Mouse (Mus musculus): ENCODE results near the gene Gm10401.
"Not testable (repeated sequence)": the region's sequence is repeated elsewhere in the genome, so short reads cannot be mapped to it uniquely, and the experiment has no call there.

Gm10401 gene

DNA sequence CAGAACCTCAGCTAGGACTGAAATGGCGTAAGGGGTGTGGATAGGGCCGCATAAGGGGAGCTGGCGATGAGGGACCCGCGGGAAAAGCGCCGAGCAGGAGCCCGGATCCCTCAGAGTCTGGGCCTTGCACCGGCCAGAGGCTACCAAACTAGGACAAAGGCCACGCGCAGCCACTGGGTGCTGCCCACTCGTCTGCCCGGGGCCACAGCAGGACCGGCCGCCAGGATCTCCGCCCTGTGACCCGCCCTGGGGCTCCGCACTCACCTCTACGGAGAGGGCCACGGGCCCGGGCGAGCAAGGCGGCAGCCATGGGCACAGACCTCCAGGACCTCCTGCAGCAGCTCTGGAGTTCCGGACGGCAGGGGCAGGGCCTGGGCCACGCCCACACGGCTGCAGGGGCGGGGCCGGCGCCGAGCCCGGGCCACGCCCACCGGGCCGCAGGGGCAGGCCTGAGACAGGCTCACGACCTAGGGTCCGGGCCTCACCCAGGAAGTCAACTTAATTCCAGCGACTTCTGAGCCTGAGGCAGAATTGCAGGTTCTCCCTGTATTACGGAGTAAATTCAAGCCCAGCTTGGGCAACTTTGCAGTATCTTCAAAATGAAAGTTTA, 21.0 kb upstream of the Gm10401 start, which contains the start of gene Acads:
Acads (minus strand) TSS at position 386 of the 610 bp plus-strand sequence.
- in situ Hi-C loops (cut with MboI, MseI) = no loop called here

DNA sequence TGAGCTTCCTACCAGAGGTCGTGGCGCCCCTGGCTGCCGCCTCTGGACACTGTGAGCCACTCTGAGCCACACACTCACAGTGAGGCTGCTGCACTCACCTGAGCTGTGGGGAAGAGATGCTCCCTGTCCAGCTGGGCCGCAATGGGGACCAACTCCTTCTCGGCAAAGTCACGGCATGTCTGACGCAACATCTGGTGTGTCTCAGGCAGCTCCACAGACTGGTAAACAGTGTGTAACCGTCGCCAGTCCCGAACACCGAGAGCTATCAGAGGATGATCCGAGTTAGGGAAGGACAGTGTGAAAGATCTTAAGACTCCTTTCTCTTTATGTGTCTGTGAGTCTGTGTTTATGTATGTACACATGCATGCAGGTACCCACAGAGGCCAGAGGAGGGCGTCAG, 19.4 kb upstream of the Gm10401 start:
- in situ Hi-C loops (cut with MboI, MseI) = no loop called here

DNA sequence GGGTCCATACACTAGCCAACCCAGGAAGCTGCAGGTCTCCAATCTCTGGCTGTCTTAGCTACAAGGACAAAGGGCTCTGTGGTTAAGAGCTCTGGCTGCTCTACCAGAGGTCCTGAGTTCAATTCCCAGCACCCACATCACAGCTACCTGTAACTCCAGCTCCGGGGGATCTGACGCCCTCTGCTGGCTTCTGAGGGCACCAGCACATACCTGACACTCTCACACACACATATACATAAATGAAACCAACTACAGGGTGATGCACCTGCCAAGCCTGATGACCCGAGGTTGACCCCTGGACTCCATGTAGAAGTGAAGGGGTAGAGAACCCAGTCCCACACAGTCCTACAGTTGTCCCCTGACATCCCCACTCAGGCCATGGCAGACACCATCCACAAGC, 18.3 kb upstream of the Gm10401 start:
- in situ Hi-C loops (cut with MboI, MseI) = no loop called here

DNA sequence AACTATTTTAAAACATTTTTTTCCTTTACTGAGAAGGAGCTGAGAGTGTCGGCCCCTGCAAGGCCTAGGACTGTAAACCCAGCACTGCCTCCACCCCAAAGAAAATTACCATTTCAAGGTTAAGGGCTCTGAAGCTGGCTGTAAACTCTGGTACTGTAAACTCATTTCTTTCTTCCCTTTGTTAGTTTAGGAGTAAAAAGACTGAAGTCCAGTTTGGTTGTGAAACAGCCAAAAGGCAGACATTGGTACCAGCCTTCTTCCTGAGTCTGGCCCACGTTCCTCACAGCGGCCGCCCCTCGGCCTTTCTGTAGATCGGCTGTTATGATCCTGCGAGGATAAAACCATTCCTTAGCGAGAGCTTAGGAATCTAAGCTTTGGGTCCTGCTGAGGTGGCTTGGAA, 16.4 kb upstream of the Gm10401 start:
- in situ Hi-C loops (cut with MboI, MseI) = no loop called here

DNA sequence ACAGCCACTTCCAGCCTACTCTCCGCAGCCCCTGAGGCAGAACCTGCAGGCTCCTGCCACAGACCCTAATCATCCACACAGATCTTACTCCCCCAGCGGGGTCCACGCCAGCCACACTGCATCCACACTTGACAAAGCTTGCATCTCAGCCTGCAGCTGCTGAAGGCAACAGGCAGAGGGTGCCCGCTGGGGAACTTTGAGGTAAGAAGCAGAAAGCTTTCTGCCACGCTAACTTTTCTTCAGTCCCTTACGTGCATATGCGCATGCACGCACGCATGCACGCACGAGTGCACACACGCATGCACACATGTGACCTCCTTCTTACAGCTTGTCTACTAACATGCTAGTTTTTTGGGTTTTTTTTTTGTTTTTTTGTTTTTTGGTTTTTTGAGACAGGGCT, 15.1 kb upstream of the Gm10401 start:
- in situ Hi-C loops (cut with MboI, MseI) = no loop called here

DNA sequence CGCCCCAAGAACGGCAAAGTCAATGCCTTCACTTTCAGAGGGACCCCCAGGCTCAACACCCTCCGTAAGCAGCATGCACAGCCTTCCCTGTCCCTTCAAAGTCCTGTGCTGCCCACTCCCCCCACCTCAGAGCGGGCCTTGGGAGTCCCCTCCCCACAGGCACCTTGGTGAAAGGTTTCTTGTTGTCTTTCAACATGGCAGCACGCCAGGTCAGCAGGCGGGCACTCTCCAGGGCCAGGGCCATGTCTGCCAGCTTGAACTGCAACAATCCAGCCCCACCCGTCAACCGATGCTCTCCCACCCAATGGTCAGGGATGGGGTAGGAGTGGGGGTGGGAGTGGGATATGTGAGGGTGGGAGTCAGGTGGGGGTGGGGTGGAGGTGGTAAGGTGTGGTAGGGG, 13.1 kb upstream of the Gm10401 start:
- in situ Hi-C loops (cut with MboI, MseI) = no loop called here

DNA sequence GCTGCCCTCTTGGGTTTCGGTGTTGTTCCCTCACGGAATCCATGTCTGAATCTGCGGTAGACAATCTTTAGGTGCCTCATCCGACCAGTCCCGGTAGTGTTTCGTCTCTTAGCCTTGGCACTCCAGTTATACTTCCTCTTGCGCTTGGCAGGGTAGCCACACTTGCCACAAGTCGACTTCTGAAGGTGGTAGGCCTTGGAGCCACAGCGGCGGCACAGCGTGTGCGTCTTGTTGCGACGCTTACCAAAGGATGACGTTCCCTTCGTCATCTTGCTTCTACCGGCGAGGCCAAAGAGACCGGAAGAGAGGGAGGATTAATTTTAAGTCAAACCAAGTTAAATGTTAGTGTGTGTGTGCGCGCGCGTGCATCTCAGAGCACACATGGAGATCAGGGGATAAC, 5.2 kb upstream of the Gm10401 start:
- in situ Hi-C loops (cut with MboI, MseI) = not testable (repeated sequence)

DNA sequence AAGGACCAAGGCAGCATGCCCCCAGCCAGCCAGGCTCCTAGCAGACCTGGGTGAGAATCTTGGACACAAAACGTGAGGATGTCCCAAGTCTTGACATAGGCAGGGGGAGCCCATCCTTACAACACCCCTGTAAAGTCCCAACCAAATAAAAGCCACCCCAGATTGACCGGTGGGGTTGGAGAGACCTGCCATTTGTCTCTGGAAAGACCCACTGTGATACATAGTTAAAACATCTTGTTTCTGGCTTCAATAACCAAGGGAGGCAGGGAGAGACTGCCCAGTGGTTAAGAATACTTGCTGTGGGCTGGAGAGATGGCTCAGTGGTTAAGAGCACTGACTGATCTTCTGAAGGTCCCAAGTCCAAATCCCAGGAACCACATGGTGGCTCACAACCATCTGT, 4.1 kb upstream of the Gm10401 start:
- in situ Hi-C loops (cut with MboI, MseI) = no loop called here

DNA sequence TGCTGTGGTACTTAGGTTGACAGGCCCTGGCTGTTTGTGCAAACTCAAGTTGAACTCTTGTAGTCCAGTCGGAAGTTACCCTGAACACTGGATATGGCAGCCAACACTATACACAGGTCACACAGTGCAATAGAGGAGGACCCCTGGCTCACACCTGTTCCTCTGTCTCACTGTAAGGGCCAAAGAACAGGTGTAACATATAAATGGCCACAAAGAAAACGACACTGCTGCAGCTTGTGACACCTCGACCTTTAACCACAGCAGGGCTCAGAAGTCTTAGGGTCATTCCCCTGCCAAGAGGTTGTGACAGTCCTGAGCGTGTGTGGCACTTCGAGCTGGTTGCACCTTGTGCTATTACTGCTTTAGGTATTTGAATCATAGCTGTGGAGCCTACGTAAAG, 2.4 kb upstream of the Gm10401 start:
- in situ Hi-C loops (cut with MboI, MseI) = no loop called here

DNA sequence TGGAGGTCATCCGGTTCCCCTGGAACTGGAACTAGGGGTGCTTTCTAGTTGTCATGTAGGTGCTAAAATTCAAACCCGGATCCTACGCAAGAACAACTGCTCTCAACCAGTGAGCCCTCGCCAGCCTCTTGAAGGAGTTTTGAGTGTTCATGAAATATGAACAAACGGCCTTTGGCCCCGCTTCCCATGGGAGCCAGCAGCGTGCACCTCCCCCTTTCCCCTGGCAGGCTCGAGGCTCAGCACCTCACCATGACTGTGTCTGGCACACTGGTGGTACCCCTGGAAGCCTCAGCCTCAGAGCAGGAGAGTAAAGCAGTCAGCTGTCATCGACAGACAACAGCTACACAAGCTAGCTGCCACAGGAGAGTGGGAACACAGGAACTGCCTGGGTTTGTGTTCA, 1.9 kb upstream of the Gm10401 start:
- in situ Hi-C loops (cut with MboI, MseI) = no loop called here

DNA sequence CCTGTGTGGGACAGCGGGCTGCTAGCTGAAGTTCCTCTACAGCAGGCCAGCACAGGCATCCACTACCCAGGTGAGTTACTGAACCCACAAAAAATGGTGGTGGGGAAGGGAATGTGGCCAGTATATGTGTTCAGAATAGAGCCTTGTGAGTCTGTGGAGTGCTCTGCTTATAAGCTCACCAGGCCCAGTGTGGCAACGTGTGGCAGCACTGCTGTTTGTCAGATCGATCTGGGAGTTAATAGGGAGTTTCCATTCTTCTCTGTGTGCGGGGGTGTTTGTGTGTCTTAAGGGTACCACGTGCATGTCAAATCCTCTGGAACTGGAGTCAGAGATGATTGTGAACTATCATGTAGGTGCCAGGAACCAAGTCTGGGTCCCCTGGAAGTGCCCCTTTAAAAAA, 1.4 kb upstream of the Gm10401 start:
- in situ Hi-C loops (cut with MboI, MseI) = no loop called here

DNA sequence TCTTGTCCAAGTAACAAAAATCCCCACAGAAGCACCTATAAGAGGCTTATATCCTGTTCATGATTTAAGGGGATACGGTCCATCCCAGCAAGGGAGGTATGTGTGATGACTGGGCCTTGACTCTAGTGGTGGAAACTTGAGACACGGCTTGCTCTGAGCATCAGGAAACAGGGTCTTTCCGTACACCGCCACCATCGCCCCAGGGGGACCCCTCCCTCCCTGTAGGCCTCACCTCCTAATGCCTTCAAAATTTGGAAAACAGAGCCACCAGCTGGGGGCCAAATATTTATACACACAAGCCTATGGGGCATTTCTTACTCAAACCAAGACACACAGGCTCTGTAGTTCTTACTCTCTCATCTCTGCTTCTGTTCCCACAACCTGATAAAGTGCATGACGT, 6.3 kb downstream of the Gm10401 start:
- in situ Hi-C loops (cut with MboI, MseI) = no loop called here

DNA sequence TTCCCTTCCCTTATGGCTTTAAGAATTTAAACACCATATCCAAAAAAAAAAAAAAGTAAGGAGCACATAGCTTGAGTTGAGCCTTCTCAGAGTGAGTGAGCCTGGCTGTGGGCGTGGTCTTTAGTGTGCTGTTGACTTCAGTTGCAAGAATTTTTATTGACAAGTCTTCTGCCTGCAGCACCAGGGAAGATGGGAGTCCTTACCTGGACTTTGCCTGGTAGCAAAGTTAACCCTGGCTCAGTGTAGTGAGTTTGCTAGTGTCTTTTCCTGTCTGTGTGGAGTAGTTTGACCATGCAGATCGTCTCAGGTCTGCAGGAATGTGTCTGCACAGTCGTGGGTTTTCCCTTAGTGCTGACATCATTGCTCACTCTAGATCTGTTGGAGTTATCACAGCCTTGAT, 7.1 kb downstream of the Gm10401 start:
- in situ Hi-C loops (cut with MboI, MseI) = no loop called here

DNA sequence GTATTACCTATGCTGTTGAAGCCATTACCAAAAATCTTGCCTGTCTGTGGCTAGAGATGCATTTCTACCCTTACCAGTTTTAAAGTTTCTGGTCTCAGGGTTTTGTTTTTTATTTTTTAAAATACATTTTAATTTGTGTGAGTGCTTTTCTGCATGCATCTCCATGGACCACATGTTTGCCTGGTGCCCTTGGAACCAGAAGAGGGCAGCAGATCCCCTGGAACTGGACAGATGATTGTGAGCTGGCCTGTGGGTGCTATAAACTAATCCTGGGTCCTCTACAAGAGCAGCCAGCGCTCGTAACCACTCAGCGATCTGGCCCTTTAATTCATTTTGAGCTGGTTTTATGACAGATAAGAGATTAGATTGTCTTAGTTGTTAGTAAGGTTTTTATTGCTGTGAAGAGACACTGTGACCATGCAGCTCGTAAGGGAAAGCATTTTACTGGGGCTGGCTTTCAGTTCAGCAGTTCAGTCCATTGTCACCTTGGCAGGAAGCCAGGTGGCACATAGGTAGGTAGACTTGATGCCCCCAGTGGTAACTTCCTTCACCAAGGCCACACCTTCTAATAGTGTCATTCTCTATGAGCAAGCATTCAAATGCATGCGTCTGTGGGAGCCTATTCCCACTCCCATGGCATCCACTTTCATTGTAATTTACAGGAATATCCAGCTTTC, 8.4 kb downstream of the Gm10401 start:
- in situ Hi-C loops (cut with MboI, MseI) = loop anchor here (10.0 kb wide), 1 partner anchor 365 kb away; no protein-coding TSS in a partner anchor

DNA sequence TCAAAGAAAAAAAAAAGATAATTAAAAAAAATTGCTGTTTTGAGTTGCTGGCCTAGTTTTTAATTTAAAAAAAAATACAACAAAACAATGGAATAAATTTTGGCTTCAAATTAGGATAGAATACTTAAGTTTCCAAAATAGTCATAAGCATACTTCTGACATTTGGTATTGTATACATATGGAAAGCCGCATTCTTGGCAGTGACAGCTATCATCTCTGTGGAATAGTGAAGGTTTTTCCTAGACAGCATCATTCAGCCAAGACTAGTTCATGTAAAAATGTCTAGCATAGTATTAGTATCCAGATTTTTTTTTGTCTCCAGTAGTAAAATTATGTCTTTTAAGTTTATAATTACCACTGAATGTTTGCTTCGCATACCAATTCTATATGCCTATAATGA, 12.4 kb downstream of the Gm10401 start:
- in situ Hi-C loops (cut with MboI, MseI) = loop anchor here (10.0 kb wide), 1 partner anchor 361 kb away; no protein-coding TSS in a partner anchor

DNA sequence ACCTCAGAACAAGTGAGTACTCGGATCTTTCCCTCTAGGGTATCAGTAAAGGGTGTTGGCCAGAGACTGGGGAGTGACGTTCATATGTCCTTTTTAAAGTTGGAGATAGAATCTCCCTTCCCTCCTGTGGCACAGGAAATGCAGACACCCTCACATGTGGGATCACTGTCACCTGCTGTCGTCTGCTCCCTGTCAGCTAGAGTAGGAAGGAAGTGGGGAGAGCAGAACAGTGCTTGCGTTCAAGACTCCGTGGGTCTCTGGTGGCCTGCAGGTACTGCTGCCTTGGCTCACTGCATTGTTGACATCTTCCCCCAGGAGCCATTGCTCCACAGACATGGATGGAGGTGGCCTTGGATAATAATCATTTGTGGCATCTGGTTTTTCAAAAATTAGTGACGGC, 14.6 kb downstream of the Gm10401 start:
- in situ Hi-C loops (cut with MboI, MseI) = loop anchor here (10.0 kb wide), 1 partner anchor 359 kb away; no protein-coding TSS in a partner anchor

DNA sequence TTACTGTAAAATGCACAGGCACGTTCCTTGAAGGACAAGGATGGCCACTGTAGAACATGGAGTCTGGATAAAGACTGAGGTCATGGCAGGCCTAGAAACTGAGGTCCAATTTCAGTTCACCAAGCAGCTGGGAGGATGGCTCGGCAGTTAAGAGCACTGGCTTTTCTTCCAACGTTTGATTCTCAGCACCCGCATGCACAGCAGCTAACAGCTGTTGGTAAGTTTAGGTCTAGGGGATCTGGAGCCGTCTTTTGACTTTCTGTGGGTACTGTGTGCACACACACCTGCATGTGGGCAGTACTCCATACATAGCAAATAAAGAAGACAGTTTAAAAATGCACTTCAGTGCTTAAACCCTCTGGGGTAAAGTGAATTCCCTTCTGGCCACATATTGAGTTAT, 16.5 kb downstream of the Gm10401 start:
- in situ Hi-C loops (cut with MboI, MseI) = loop anchor here (10.0 kb wide), 1 partner anchor 357 kb away; no protein-coding TSS in a partner anchor

DNA sequence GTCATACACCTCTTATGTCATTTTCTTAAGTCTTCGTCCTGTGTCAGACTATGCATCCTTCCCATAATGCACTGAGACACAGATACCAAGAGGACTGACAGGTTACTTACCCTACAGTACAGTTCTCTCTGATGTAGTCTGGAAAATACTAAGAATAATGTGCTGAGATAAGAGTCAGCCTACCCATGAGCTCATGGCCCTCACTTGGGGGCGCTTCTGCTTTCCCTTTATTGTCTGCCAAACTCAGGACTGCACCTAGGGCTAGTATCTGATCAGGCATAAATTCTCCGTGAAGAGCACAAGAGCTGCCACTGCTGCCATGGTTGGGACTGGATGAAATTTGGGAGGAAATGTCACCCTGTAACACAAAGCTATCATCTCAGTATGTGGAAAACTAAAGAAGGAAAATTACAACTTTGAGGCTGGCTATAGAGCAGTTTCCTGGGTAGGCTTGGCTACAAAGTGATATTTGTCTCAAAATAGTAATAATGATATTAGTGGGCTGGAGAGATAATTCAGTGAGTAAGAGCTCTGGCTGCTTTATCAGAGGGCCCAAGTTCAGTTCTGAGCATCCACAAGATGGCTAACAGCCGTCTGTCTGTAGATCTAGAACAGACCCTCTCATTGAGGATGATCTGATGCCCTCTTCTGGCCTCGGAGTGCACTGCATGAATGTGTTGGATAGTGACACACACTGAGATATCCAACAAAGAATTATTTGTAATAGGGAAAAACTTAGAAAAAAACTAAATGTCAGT, 21.8 kb downstream of the Gm10401 start:
- in situ Hi-C loops (cut with MboI, MseI) = loop anchor here (5.0 kb wide), 1 partner anchor 99 kb away; no protein-coding TSS in a partner anchor

DNA sequence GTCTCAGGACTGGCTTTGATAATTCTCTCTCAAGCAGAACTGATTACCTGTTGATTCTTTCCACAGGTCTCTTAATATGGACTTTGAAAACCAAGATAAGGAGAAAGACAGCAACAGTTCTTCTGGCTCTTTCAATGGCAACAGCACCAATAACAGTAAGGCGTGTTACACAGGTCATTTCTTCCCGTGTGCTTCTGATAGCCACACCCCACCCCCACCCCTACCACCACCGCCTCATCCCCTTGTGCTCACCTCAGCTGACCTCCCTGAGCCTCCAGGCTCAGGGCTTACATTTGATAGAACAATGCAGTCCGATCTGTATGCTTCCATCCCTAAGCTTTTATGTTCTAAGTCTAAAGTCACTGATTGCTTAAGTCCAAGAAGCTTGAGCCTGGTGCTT, 23.3 kb downstream of the Gm10401 start:
- in situ Hi-C loops (cut with MboI, MseI) = loop anchor here (5.0 kb wide), 1 partner anchor 97 kb away; no protein-coding TSS in a partner anchor

DNA sequence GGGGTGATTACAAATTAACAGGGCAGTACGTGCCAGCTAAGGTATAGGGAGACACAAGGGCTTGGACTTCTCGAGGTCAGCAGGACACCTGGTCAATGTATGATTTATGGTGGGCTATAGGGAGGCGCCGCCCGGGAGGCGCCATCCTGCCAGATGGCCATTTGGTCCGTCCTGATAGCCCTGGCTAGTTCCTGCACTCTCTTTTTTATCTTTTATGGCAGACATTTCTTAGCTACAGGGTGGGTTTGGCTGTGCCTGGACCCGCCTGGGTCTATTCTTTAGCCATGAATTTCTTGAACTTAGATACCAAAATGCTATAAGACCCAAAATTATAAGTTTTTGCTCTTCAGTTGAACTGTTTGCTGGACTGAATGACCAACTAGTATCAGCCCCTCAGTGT, 24.8 kb downstream of the Gm10401 start:
- in situ Hi-C loops (cut with MboI, MseI) = not testable (repeated sequence)

DNA sequence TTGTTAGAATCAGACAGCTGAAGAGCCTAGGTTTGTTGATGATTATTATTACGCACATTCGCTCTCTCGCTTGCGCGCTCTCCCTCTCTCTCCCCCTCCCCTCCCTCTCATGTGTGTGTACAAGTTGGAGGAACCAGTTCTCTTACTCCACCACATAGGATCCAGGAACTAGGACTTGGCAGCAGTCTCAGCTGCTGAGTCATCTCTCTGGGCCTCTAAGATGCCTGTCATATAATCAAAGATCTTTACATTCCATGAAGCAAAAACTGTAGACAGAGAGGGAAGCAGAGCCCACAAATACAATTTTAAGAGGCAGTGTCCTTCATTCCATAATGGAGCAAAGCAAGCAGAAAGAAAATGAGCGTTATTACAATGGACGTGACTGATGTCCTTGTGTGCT, 26.0 kb downstream of the Gm10401 start:
- in situ Hi-C loops (cut with MboI, MseI) = no loop called here

DNA sequence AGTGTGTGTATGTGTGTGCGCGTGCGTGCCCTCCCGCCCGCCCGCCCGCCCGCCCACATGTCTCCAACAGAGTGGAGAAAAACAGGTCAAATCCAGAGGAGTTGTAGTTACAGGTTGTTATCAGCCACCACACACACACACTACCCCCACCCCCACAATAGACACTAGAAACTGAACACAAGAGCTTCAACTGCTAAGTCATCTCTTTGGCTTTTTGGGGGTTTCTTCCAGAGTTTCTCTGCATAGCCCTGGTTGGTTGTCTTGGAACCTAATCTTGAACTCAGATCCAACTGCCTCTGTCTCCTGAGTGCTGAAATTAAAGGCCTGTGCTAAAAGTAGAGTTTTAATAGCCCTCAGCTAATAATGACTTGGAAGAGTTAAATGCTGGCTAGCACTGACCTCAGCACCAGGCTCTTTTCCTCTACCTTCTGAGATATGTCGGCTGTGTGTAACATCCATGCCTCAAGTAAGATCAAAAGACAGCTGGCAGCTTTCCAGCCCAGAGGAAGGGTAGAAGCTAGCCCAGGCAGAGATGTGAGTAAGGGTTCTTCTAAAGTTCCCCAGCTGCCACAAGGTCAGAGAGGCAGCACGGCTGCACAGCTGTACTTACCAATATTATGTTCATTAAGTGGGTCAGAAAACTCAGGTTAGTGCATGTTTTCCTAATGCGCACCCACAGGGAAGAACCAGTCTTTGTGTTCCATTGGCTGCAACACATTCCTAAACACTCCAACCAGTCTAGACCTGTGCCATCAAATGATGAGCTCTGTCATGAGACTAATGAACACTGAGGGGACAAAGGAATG, 26.8 kb downstream of the Gm10401 start:
- in situ Hi-C loops (cut with MboI, MseI) = no loop called here
